Mouse (Mus musculus): Measurements from ENCODE around the gene Cpm. TPM values are rescaled to one million over a fixed set of nuclear protein-coding genes. Genes with fewer than 3 reads are reported as not detected.

The Cpm gene
- polyA plus RNA-seq, 1 experiment = 0.07 TPM

DNA sequence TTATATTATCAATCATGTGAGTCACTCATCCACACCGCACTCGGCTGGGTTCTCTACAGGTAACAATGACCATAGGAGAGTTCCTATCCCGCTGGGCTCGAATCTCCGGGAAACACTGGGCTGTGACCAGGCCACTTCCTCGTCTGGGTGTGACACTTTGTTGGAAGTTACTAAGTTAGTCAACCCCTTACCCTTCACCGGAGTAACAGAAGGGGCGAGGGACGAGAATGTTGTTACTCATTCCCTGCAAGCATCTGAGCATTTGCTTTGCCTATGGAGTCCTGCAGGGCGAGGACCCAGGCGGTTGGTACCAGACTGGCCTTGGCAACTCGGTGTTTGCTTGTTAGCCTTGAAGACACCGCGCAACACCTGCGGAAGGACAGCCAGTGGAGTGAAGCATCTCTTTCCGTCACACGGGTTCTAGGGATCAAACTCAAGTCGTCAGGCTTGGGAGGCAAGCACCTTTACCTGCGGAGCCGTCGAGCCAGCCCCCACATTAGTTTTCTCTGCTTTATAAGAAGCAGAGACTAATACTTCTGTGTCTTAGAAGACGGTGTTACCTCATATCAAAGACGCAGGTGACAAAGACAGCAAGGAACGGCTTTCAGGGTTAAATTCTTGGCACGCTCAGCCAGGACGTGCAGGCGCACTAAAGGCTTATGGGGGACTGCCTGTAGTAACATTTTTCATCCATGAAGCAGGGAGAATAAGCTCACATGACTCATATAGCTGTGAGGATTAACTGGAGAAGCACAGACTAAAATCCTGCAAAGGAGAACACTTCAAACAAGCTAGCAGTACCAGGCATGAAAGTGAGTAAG is 10.0 kb upstream of the Cpm start:
- Histone ChIP-seq H3K4me2 (ENCODE audit: low read depth) (no peak overlapping the region), H3K36me3 (ENCODE audit: control insufficient read depth, insufficient read depth) (no peaks in the 10 kb centered on the region), H3K79me2 (ENCODE audit: control insufficient read depth, insufficient read depth) (no peaks in the 10 kb centered on the region), H3K4me3 (no peak overlapping the region), H3ac (ENCODE audit: control insufficient read depth, insufficient read length) (no peak overlapping the region), H3K27me3 (ENCODE audit: control insufficient read depth, insufficient read depth, insufficient read length) (peaks cover 8% of the 10 kb centered on the region)
- TF ChIP-seq SRF (IDR thresholded peaks at IDR 0.05; ENCODE audit: control insufficient read depth, insufficient read length, low read depth) (no peak), USF1 (IDR thresholded peaks at IDR 0.05; ENCODE audit: low read depth) (no peak), TCF3 (IDR thresholded peaks at IDR 0.05; ENCODE audit: insufficient read length, low read depth) (no peak), MYOD1 (IDR thresholded peaks at IDR 0.05; ENCODE audit: control insufficient read depth in 1 of 3, insufficient read length in 2 of 3, low read depth in 2 of 3) (no peak), POLR2A (IDR thresholded peaks at IDR 0.05; ENCODE audit: insufficient read length, low read depth) (no peak), TCF12 (IDR thresholded peaks at IDR 0.05; ENCODE audit: insufficient read depth, poor library complexity, severe bottlenecking) (no peak), POLR2AphosphoS2 (IDR thresholded peaks at IDR 0.05; ENCODE audit: insufficient read length, low read depth) (no peak), MAX (IDR thresholded peaks at IDR 0.05; ENCODE audit: low read depth) (no peak), MYOG (IDR thresholded peaks at IDR 0.05; ENCODE audit: control insufficient read depth in 1 of 3, insufficient read depth in 1 of 3, insufficient read length in 2 of 3, low read depth in 2 of 3) (no peak), E2F4 (IDR thresholded peaks at IDR 0.05; ENCODE audit: insufficient read depth) (no peak), REST (IDR thresholded peaks at IDR 0.05; ENCODE audit: insufficient read depth, insufficient read length) (no peak), CEBPB (IDR thresholded peaks at IDR 0.05; ENCODE audit: insufficient read depth, poor library complexity, severe bottlenecking) (no peak)

DNA sequence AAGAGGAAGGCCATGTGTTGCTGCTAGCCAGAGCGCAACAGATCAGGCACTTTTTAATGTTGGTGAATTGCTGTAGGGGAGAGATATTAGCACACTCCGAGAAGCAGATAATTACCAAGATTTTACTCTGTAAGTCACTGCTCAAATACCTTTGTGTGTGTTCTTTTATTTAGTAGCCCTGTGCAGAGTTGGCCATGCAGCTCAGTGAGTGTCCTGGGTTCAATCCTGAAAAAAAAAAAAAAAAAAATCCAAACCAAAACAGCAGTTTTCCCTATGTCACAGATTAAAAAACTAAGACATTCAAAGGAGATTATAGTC is 9.5 kb upstream of the Cpm start:
- H3K27me3 ChIP-seq (ENCODE audit: control insufficient read depth, insufficient read depth, insufficient read length) = peaks cover 8% of the 10 kb centered on the region
- H3ac ChIP-seq (ENCODE audit: control insufficient read depth, insufficient read length) = no peak overlapping the region
- no peaks in the 10 kb centered on the region for H3K36me3 ChIP-seq (ENCODE audit: control insufficient read depth, insufficient read depth)
- no peak overlapping the region for H3K4me2 ChIP-seq (ENCODE audit: low read depth)
- no peak overlapping the region for H3K4me3 ChIP-seq
- H3K79me2 ChIP-seq (ENCODE audit: control insufficient read depth, insufficient read depth) = no peaks in the 10 kb centered on the region
- TF ChIP-seq POLR2AphosphoS2 (IDR thresholded peaks at IDR 0.05; ENCODE audit: insufficient read length, low read depth) (no peak), POLR2A (IDR thresholded peaks at IDR 0.05; ENCODE audit: insufficient read length, low read depth) (no peak), TCF3 (IDR thresholded peaks at IDR 0.05; ENCODE audit: insufficient read length, low read depth) (no peak), E2F4 (IDR thresholded peaks at IDR 0.05; ENCODE audit: insufficient read depth) (no peak), TCF12 (IDR thresholded peaks at IDR 0.05; ENCODE audit: insufficient read depth, poor library complexity, severe bottlenecking) (no peak), CEBPB (IDR thresholded peaks at IDR 0.05; ENCODE audit: insufficient read depth, poor library complexity, severe bottlenecking) (no peak), MYOG (IDR thresholded peaks at IDR 0.05; ENCODE audit: control insufficient read depth in 1 of 3, insufficient read depth in 1 of 3, insufficient read length in 2 of 3, low read depth in 2 of 3) (no peak)

- Histone ChIP-seq H3K4me2 (ENCODE audit: low read depth) (no peak overlapping the region), H3ac (ENCODE audit: control insufficient read depth, insufficient read length) (no peak overlapping the region), H3K79me2 (ENCODE audit: control insufficient read depth, insufficient read depth) (no peaks in the 10 kb centered on the region), H3K36me3 (ENCODE audit: control insufficient read depth, insufficient read depth) (no peaks in the 10 kb centered on the region), H3K27me3 (ENCODE audit: control insufficient read depth, insufficient read depth, insufficient read length) (peaks cover 8% of the 10 kb centered on the region), H3K4me3 (no peak overlapping the region)
- no peak for TF ChIP-seq TCF3 (IDR thresholded peaks at IDR 0.05; ENCODE audit: insufficient read length, low read depth)
- TF ChIP-seq USF1 (IDR thresholded peaks at IDR 0.05; ENCODE audit: low read depth) = no peak
- no peak for TF ChIP-seq TCF12 (IDR thresholded peaks at IDR 0.05; ENCODE audit: insufficient read depth, poor library complexity, severe bottlenecking)
- TF ChIP-seq MYOG (IDR thresholded peaks at IDR 0.05; ENCODE audit: control insufficient read depth in 1 of 3, insufficient read depth in 1 of 3, insufficient read length in 2 of 3, low read depth in 2 of 3) = no peak
- TF ChIP-seq MYOD1 (IDR thresholded peaks at IDR 0.05; ENCODE audit: control insufficient read depth in 1 of 3, insufficient read length in 2 of 3, low read depth in 2 of 3) = no peak
- no peak for TF ChIP-seq CEBPB (IDR thresholded peaks at IDR 0.05; ENCODE audit: insufficient read depth, poor library complexity, severe bottlenecking)
- TF ChIP-seq POLR2A (IDR thresholded peaks at IDR 0.05; ENCODE audit: insufficient read length, low read depth) = no peak
- TF ChIP-seq REST (IDR thresholded peaks at IDR 0.05; ENCODE audit: insufficient read depth, insufficient read length) = no peak
- TF ChIP-seq MAX (IDR thresholded peaks at IDR 0.05; ENCODE audit: low read depth) = no peak
- no peak for TF ChIP-seq SRF (IDR thresholded peaks at IDR 0.05; ENCODE audit: control insufficient read depth, insufficient read length, low read depth)
- TF ChIP-seq E2F4 (IDR thresholded peaks at IDR 0.05; ENCODE audit: insufficient read depth) = no peak
- TF ChIP-seq POLR2AphosphoS2 (IDR thresholded peaks at IDR 0.05; ENCODE audit: insufficient read length, low read depth) = no peak
Observed at GRCm38 (mm10) chr10:117620530-117620929, 8.8 kb upstream of the Cpm start.

GRCm38 (mm10) chr10:117620934-117621501 is 8.3 kb upstream of the Cpm start:
- TF ChIP-seq E2F4 (IDR thresholded peaks at IDR 0.05; ENCODE audit: insufficient read depth) (no peak), REST (IDR thresholded peaks at IDR 0.05; ENCODE audit: insufficient read depth, insufficient read length) (no peak), POLR2A (IDR thresholded peaks at IDR 0.05; ENCODE audit: insufficient read length, low read depth) (no peak), MYOD1 (IDR thresholded peaks at IDR 0.05; ENCODE audit: control insufficient read depth in 1 of 3, insufficient read length in 2 of 3, low read depth in 2 of 3) (no peak), POLR2AphosphoS2 (IDR thresholded peaks at IDR 0.05; ENCODE audit: insufficient read length, low read depth) (no peak), MYOG (IDR thresholded peaks at IDR 0.05; ENCODE audit: control insufficient read depth in 1 of 3, insufficient read depth in 1 of 3, insufficient read length in 2 of 3, low read depth in 2 of 3) (no peak), SRF (IDR thresholded peaks at IDR 0.05; ENCODE audit: control insufficient read depth, insufficient read length, low read depth) (no peak), MAX (IDR thresholded peaks at IDR 0.05; ENCODE audit: low read depth) (no peak), USF1 (IDR thresholded peaks at IDR 0.05; ENCODE audit: low read depth) (no peak), CEBPB (IDR thresholded peaks at IDR 0.05; ENCODE audit: insufficient read depth, poor library complexity, severe bottlenecking) (no peak), TCF3 (IDR thresholded peaks at IDR 0.05; ENCODE audit: insufficient read length, low read depth) (no peak)
- Histone ChIP-seq H3K36me3 (ENCODE audit: control insufficient read depth, insufficient read depth) (no peaks in the 10 kb centered on the region), H3ac (ENCODE audit: control insufficient read depth, insufficient read length) (no peak overlapping the region), H3K4me3 (no peak overlapping the region), H3K79me2 (ENCODE audit: control insufficient read depth, insufficient read depth) (no peaks in the 10 kb centered on the region), H3K27me3 (ENCODE audit: control insufficient read depth, insufficient read depth, insufficient read length) (peaks cover 9% of the 10 kb centered on the region), H3K4me2 (ENCODE audit: low read depth) (no peak overlapping the region)
